Mouse (Mus musculus): ENCODE data around the gene Ptpa. TPM values are rescaled to one million over a fixed set of nuclear protein-coding genes. Genes with fewer than 3 reads are reported as not detected.

The Ptpa gene
- total RNA-seq, 2 experiments from 2014 or later, result 152 to 170 TPM

Small RNA genes within 50 kb of the gene (microRNA-seq; reads per million reads assigned to microRNA genes)
- gene Gm47292, result not detected

Other genes starting within 250 kb of the Ptpa start
- 10 to 100 TPM; 55.6 to 58.2 TPM for gene Endog, start 244.5 kb upstream of the Ptpa start, total RNA-seq (2021)
- 10 to 100 TPM; 18.1 TPM for gene Spout1, start 237.6 kb upstream of the Ptpa start, total RNA-seq (2021)
- 10 to 100 TPM; 27.4 to 27.9 TPM for gene Kyat1, start 210.2 kb upstream of the Ptpa start, total RNA-seq (2021)
- 10 to 100 TPM; 43.5 to 53.2 TPM for gene Lrrc8a, start 178.3 kb upstream of the Ptpa start, total RNA-seq (2021)
- 1 to 10 TPM; 1.9 to 2.0 TPM for gene Gm28035, start 175.5 kb upstream of the Ptpa start, total RNA-seq (2021)
- gene Phyhd1, start 149.8 kb upstream of the Ptpa start, total RNA-seq (2021), result 10 to 100 TPM; 23.7 to 24.1 TPM
- not detected for gene Gm28038, start 135.0 kb upstream of the Ptpa start, total RNA-seq (2021)
- gene Dolk, start 129.7 kb upstream of the Ptpa start, total RNA-seq (2021), result 10 to 100 TPM; 43.4 to 46.2 TPM
- 10 to 100 TPM; 37.9 to 45.3 TPM for gene Nup188, start 129.6 kb upstream of the Ptpa start, total RNA-seq (2021)
- gene Sh3glb2, start 56.7 kb upstream of the Ptpa start, total RNA-seq (2021), result 10 to 100 TPM; 70.9 to 89.7 TPM
- 100 to 1,000 TPM in 1 of 2 experiments, 10 to 100 TPM in 1; 97.5 to 111 TPM for gene Miga2, start 51.8 kb upstream of the Ptpa start, total RNA-seq (2021)
- gene Dolpp1, start 23.8 kb upstream of the Ptpa start, total RNA-seq (2021), result 10 to 100 TPM; 14.5 to 23.6 TPM
- gene Crat, start 226 bp upstream of the Ptpa start, total RNA-seq (2021), result 100 to 1,000 TPM; 317 to 355 TPM
- gene Ier5l, start 58.2 kb downstream of the Ptpa start, total RNA-seq (2021), result 1 to 10 TPM; 5.9 to 8.4 TPM
- gene Cstad, start 179.0 kb downstream of the Ptpa start, total RNA-seq (2021), result 1 to 10 TPM; 1.7 to 3.7 TPM

All from adrenal gland, postnatal 10 days (tissue).